Mouse (Mus musculus) liver, embryonic 11.5 days (tissue): ENCODE results near the gene Rassf7. TPM values are rescaled to one million over a fixed set of nuclear protein-coding genes. Genes with fewer than 3 reads are reported as not detected.
A peak's percentile ranks its signal among the peaks of the same experiment; 100 is the strongest.

Source experiments
- ATAC-seq: fragments of 200-750 bp; cut with Nextera tagmentation; replicated peaks from 2 replicates; pipeline ENCODE4 v1.8.0; 2017; ENCODE audit warnings: moderate number of reproducible peaks, mild to moderate bottlenecking, moderate TSS enrichment, moderate library complexity; ENCODE audit not compliant: low FRiP score
- DNase-seq: peaks from one replicate; pipeline ENCODE4 v3.0.0-alpha.2; 2017; ENCODE audit warnings: low spot score
- H3K27ac ChIP-seq: fragments of 300-500 bp; sonication (generic); 2 replicates; pipeline ENCODE4 v1.5.1; 2014; ENCODE audit warnings: mild to moderate bottlenecking, low read depth, low read length, control low read depth
- H3K27me3 ChIP-seq: fragments of 300-500 bp; sonication (generic); replicated peaks from 2 replicates; pipeline ENCODE4 v1.6.1; 2014; ENCODE audit warnings: low read length, mixed read lengths; ENCODE audit not compliant: control insufficient read depth, insufficient read depth
- H3K36me3 ChIP-seq: fragments of 300-500 bp; sonication (generic); 2 replicates; pipeline ENCODE4 v1.6.1; 2014; ENCODE audit warnings: mild to moderate bottlenecking, low read length, moderate library complexity, mixed read lengths; ENCODE audit not compliant: control insufficient read depth, insufficient read depth
- H3K4me1 ChIP-seq: fragments of 300-500 bp; sonication (generic); replicated peaks from 2 replicates; pipeline ENCODE4 v1.6.1; 2014; ENCODE audit warnings: low read length, mixed read lengths; ENCODE audit not compliant: control insufficient read depth, insufficient read depth
- H3K4me2 ChIP-seq: fragments of 300-500 bp; sonication (generic); 2 replicates; pipeline ENCODE4 v1.6.1; 2014; ENCODE audit warnings: mild to moderate bottlenecking, control low read depth, moderate library complexity
- H3K4me3 ChIP-seq: fragments of 300-500 bp; sonication (generic); 2 replicates; pipeline ENCODE4 v1.5.1; 2014; ENCODE audit warnings: low read depth, low read length, control low read depth
- H3K9ac ChIP-seq: fragments of 300-500 bp; sonication (generic); 2 replicates; pipeline ENCODE4 v1.6.1; 2014; ENCODE audit warnings: low read depth, low read length, control low read depth
- H3K9me3 ChIP-seq: fragments of 300-500 bp; sonication (generic); 2 replicates; pipeline ENCODE4 v1.6.1; 2016; ENCODE audit warnings: low read length, inconsistent platforms, mixed read lengths; ENCODE audit not compliant: control insufficient read depth
- whole genome bisulfite sequencing: fragments of 180-500 bp; shearing (Covaris S2); extraction: QIAGEN DNeasy Blood & Tissue Kit; methylation state at CpG from one replicate; pipeline ENCODE4 v1.1.7; 2014; 5-methylcytosine and 5-hydroxymethylcytosine counted together
- microRNA counts: library from miRNA; unstranded; fragments of <30 nt; microRNA quantifications from one replicate; lab custom pipeline; 2015
- microRNA-seq: library from miRNA; unstranded; fragments of <30 nt; microRNA quantifications from one replicate; pipeline ENCODE4, GENCODE M21; 2017; ENCODE audit warnings: borderline number of aligned reads
- polyA plus RNA-seq: library from polyadenylated mRNA; unstranded; fragments of >200 nt; fragmentation: Nextera tagmentation; extraction: Ambion mirVana; gene quantifications from 2 replicates; pipeline ENCODE4 v1.2.1, GENCODE M21; 2014

The Rassf7 gene
- polyA plus RNA-seq, 1 experiment from 2014 or later, result 35.1 TPM

DNA sequence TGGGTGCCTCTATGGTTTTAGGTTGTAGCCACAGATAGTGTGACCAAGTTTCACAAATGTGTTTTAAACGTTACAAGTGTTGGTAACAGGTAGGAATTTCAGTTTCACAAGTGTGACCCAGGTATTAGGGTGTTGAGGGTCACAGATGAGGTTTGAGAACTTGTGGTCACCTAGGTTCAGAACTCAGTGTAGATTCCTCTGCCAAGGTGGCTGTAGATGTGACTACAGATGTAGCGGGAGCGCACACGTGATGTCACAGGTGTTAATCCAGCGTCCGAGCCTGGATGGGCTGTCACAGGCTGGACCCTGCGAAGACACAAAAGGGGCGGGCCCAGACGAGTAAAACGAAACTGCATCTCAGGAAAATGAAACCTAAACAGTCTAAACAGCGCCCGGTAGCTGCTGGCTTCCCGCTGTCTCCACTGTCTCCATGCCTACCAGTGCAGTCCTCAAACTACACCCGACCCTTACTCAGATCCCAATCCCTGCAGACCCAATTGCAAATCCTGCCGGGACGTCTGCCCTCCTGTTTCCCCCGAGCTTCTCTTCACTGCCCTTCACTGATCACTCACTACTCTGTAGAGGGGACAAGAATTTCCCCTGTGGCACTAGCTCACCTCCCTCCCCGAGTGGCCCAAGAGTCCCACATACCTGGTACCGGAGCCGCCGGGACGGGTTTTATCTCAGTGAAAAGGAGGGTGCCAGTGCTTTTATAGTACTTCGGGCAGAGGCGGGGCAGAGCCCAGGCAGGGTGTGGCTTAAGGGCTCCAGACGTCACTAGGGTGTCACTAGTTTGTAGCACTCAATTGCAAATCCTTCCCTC, 50.3 kb downstream of the Rassf7 start, which contains the start of gene Irf7:
Gene Irf7, minus strand, starts transcription at position 743 of the 823 bp plus-strand sequence.
- DNase-seq, result peak; percentile 63
- H3K9me3 ChIP-seq, result no peaks in the 10 kb centered on the region
- H3K27me3 ChIP-seq, result no peaks in the 10 kb centered on the region
- WGBS, result 8% methylated on average over 25 of the region's 25 CpGs
- H3K4me2 ChIP-seq, result peak within 1 kb of the TSS; percentile 73
- H3K36me3 ChIP-seq, result peaks cover 28% of the 10 kb centered on the region
- H3K9ac ChIP-seq, result peak within 1 kb of the TSS; percentile 62
- no peak within 1 kb of the TSS for H3K27ac ChIP-seq
- ATAC-seq, result peak; percentile 76
- peak within 1 kb of the TSS; percentile 64 for H3K4me3 ChIP-seq
- peaks cover 16% of the 10 kb centered on the region for H3K4me1 ChIP-seq

MicroRNAs within 50 kb of the gene (microRNA counts, 519-probe panel; counts per million panel counts)
- 6,029 counts per million, percentile 67 among the panel's probes with 10 or more counts for microRNA mmu-miR-210 (lab: Ali Mortazavi, UCI)

Small RNA genes lying within 50 kb of the gene (microRNA-seq; reads per million reads assigned to microRNA genes)
- 1,423 reads per million, percentile 77 among the genes with 10 or more reads in this experiment for gene Mir210

Other genes starting within 250 kb of the Rassf7 start
- 32.7 and 33.5 TPM in 2 replicates for gene Ifitm1, start 248.6 kb upstream of the Rassf7 start, polyA plus RNA-seq
- 45.0 and 47.5 TPM in 2 replicates for gene Ifitm3, start 205.1 kb upstream of the Rassf7 start, polyA plus RNA-seq
- gene Ifitm6, start 197.9 kb upstream of the Rassf7 start, polyA plus RNA-seq, result 0.90 and 0.97 TPM in 2 replicates
- gene Gm17387, start 186.7 kb upstream of the Rassf7 start, polyA plus RNA-seq, result not detected in 2 replicates
- 3.4 and 4.7 TPM in 2 replicates for gene B4galnt4, start 154.8 kb upstream of the Rassf7 start, polyA plus RNA-seq
- 1.9 and 2.7 TPM in 2 replicates for gene Pkp3, start 137.6 kb upstream of the Rassf7 start, polyA plus RNA-seq
- 21.4 and 23.5 TPM in 2 replicates for gene Sigirr, start 115.3 kb upstream of the Rassf7 start, polyA plus RNA-seq
- 0.09 and 0.41 TPM in 2 replicates for gene Ano9, start 98.1 kb upstream of the Rassf7 start, polyA plus RNA-seq
- 134 and 147 TPM in 2 replicates for gene Ptdss2, start 93.5 kb upstream of the Rassf7 start, polyA plus RNA-seq
- 91.2 and 93.7 TPM in 2 replicates for gene Rnh1, start 43.0 kb upstream of the Rassf7 start, polyA plus RNA-seq
- 112 and 118 TPM in 2 replicates for gene Hras, start 21.9 kb upstream of the Rassf7 start, polyA plus RNA-seq
- 20.8 and 20.9 TPM in 2 replicates for gene Lrrc56, start 21.7 kb upstream of the Rassf7 start, polyA plus RNA-seq
- gene Lmntd2, start 1.8 kb upstream of the Rassf7 start, polyA plus RNA-seq, result 1.8 and 2.6 TPM in 2 replicates
- 70.9 and 81.0 TPM in 2 replicates for gene Phrf1, start 12.9 kb downstream of the Rassf7 start, polyA plus RNA-seq
- 4.0 and 4.1 TPM in 2 replicates for gene Irf7, start 50.6 kb downstream of the Rassf7 start, polyA plus RNA-seq
- gene Cdhr5, start 60.9 kb downstream of the Rassf7 start, polyA plus RNA-seq, result 0.44 and 0.53 TPM in 2 replicates
- 1.2 and 1.6 TPM in 2 replicates for gene Sct, start 63.3 kb downstream of the Rassf7 start, polyA plus RNA-seq
- gene Drd4, start 76.1 kb downstream of the Rassf7 start, polyA plus RNA-seq, result 0.16 and 0.17 TPM in 2 replicates
- 48.6 and 54.0 TPM in 2 replicates for gene Deaf1, start 111.8 kb downstream of the Rassf7 start, polyA plus RNA-seq
- 22.2 and 27.4 TPM in 2 replicates for gene Tmem80, start 111.9 kb downstream of the Rassf7 start, polyA plus RNA-seq
- 5.4 and 7.7 TPM in 2 replicates for gene Eps8l2, start 123.0 kb downstream of the Rassf7 start, polyA plus RNA-seq
- 442 and 472 TPM in 2 replicates for gene Taldo1, start 176.3 kb downstream of the Rassf7 start, polyA plus RNA-seq
- 35.0 and 41.6 TPM in 2 replicates for gene Gatd1, start 198.3 kb downstream of the Rassf7 start, polyA plus RNA-seq
- gene Cend1, start 213.6 kb downstream of the Rassf7 start, polyA plus RNA-seq, result 0.16 and 0.27 TPM in 2 replicates
- 36.9 and 39.4 TPM in 2 replicates for gene Slc25a22, start 222.0 kb downstream of the Rassf7 start, polyA plus RNA-seq
- gene Pidd1, start 228.2 kb downstream of the Rassf7 start, polyA plus RNA-seq, result 22.5 and 22.7 TPM in 2 replicates
- 1,652 and 1,836 TPM in 2 replicates for gene Rplp2, start 231.5 kb downstream of the Rassf7 start, polyA plus RNA-seq
- gene Pnpla2, start 239.3 kb downstream of the Rassf7 start, polyA plus RNA-seq, result 23.4 and 23.7 TPM in 2 replicates
- gene Cracr2b, start 245.2 kb downstream of the Rassf7 start, polyA plus RNA-seq, result 4.3 and 7.2 TPM in 2 replicates